Mouse (Mus musculus): ENCODE results near the gene Rbmx2.

The Rbmx2 gene

GRCm38 (mm10) chrX:48694864-48695371, at the start of gene Rbmx2:
TSS of gene Rbmx2 (plus strand) at chrX:48695004.
- peak; percentile 89 for DNase-seq (ENCODE audit: low spot score)

- DNase-seq (ENCODE audit: low spot score): no peak
Observed at GRCm38 (mm10) chrX:48666807-48667206, 28.0 kb upstream of the Rbmx2 start.

- DNase-seq (ENCODE audit: low spot score): no peak
Observed at GRCm38 (mm10) chrX:48669588-48669987, 25.2 kb upstream of the Rbmx2 start.

GRCm38 (mm10) chrX:48671714-48672113, 23.1 kb upstream of the Rbmx2 start:
- DNase-seq (ENCODE audit: low spot score): no peak

GRCm38 (mm10) chrX:48674171-48674570, 20.6 kb upstream of the Rbmx2 start, which contains the start of gene Gpr119:
TSS of gene Gpr119 (minus strand) at chrX:48674478.
- peak; percentile 67 for DNase-seq (ENCODE audit: low spot score)

GRCm38 (mm10) chrX:48683451-48683850, 11.4 kb upstream of the Rbmx2 start:
- DNase-seq (ENCODE audit: low spot score): peak; percentile 38

GRCm38 (mm10) chrX:48683857-48684256, 10.9 kb upstream of the Rbmx2 start:
- DNase-seq (ENCODE audit: low spot score): no peak

GRCm38 (mm10) chrX:48694460-48694859, 344 bp upstream of the Rbmx2 start:
- DNase-seq (ENCODE audit: low spot score): no peak

- no peak for DNase-seq (ENCODE audit: low spot score)
Observed at GRCm38 (mm10) chrX:48709701-48710100, 14.9 kb downstream of the Rbmx2 start.

- no peak for DNase-seq (ENCODE audit: low spot score)
Observed at GRCm38 (mm10) chrX:48712846-48713245, 18.0 kb downstream of the Rbmx2 start.

GRCm38 (mm10) chrX:48754710-48755283, 60.0 kb downstream of the Rbmx2 start:
- DNase-seq (ENCODE audit: low spot score): no peak
